Mouse (Mus musculus) ES-CJ7 (cell line): ENCODE measurements around the gene Gmds.

Experiments
- DNase-seq: peaks from one replicate; pipeline ENCODE4 v3.0.0; 2011; ENCODE audit warnings: low read depth, low spot score

Gmds gene

GRCm38 (mm10) chr13:31956112-31956511 is 382.4 kb downstream of the Gmds start:
- DNase-seq, result no peak

DNA sequence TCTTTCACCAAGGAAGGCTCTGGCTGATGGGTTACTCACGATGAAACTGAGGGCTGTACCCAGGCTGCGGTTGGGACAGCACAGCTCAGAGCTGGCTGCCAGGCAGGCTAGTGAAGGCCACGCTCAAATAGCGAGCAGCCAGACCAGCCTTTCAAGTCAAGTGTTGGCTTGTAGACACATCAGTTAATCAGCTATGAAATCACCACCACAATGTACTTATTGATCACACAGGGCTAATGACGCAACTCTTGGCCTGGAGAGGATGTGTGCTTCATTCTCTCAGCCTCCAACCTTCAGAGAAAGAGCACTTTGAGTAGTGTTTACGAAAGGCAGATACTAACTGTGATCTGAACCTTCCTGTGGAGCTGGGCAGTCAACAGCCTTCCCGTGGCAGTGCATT is 383.4 kb downstream of the Gmds start:
- DNase-seq, result no peak

- DNase-seq, result no peak
Observed at GRCm38 (mm10) chr13:31944676-31945210, 393.8 kb downstream of the Gmds start.

DNA sequence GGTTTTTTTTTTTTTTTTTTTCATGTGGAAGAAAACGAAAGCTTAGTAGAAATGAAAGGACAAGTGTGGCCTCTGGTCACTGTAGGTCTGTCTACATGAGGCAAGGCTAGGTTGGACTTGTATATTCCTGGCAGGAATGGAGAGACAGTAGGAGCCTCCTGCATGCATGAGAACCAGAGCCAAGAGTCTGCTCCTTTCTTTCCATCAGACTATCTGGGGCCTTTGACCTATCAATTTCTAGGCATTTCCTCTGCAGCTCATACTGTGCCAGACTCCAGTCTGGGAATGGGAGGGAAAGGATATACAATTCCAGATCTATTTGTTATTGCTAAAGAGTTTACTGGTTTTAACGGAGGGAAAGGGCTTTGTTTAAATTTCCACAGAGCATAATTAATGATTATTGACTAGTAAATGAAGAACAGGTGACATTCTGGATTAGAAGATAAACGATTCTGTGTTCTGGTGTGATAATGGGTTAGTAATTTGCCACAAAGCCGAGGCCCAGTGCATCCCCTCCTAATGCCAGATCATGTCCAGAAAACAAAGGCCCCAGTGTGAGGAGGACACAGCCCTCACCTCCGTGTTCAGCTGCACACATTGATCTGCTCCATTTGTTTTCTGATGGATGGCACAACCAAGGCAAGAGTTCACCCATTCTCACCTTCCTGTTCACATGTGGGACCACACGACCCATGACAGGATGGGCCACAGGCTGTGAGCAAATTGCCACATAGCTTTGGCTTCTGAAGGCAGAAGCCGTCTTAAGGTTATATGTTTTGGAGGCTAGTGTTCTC is 394.9 kb downstream of the Gmds start:
- DNase-seq, result no peak

- DNase-seq, result no peak
Observed at GRCm38 (mm10) chr13:31929299-31929698, 409.2 kb downstream of the Gmds start.

GRCm38 (mm10) chr13:31926599-31926998 is 411.9 kb downstream of the Gmds start:
- DNase-seq, result no peak

DNA sequence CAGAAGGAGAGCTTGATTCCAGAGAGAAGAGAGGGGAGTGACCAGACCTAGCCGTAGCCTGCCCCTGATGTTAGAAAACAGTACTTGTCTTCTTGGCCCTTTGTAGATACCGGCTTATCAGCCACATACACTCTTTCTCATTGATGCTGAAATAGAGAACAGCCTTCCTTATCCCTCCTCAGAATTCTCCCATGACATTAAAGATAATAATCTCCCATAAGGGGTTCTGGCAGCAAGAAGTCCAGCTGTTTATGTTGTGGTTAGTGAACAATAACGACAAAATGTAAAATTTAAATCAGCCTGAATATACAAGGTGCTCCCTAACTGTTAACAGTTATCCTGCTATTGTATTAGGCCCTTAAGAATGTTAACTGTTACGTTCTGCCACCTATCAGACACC is 414.0 kb downstream of the Gmds start:
- DNase-seq, result no peak

GRCm38 (mm10) chr13:31919716-31920115 is 418.8 kb downstream of the Gmds start:
- DNase-seq, result no peak

DNA sequence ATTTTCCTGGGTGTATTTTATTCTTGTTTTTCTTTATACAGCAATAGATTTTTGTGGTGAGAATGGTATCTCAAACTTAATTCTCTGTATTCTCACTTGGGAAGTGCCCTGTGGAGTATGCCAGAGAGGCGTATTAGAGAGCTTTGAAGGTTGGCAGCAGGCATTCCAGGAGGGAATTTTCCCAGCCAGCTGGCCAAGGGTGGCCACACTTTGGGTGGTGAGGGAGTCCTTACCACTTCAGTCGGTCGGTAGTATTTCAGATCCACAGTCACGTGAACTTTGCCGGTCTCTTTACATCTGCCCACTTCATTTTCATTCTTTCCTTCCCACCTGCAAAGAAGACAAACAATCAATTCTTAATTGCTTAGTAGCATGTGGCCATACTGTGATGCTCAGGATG is 421.2 kb downstream of the Gmds start:
- DNase-seq, result no peak

DNA sequence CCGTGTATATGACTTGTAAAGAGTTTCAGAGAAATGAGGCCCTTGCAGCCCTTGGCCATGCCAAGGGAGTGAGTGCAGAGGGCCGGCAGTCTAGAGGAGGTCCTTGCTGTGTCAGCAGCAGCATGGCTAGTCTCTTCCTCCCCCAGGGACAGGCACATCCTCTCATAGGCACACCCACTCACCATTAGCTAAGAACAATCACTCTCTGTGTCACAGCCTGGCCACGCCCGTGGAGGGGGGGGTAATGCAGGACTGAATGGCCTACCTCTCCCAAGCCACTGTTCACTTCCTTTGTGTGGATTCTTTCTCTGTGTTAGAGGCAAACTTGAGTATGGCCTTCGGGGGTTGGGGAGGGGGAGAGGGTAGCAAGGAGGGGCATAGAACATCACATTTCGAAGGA is 422.8 kb downstream of the Gmds start:
- peak; percentile 62 for DNase-seq

GRCm38 (mm10) chr13:31914901-31915587 is 423.5 kb downstream of the Gmds start:
- no peak for DNase-seq

GRCm38 (mm10) chr13:31911956-31912355 is 426.6 kb downstream of the Gmds start:
- DNase-seq, result no peak

DNA sequence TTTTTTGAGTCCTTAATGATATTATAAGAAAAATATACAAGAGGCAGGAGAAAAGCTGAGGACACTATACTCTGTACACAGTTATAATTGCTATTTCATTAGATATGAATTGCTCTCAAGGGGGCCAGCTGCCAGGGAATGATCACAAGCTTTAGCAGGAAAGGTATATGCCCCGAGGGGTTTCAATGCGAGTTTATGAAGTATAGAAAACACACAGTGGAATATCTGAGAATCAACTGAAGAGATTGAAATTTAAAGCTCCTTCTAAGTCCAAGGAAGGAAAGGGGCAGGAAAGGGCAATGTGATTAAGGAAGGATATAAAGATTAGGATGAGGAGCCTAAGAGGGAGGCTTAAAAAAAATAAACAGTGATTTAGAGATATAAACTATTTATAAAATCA is 427.2 kb downstream of the Gmds start:
- DNase-seq, result no peak

DNA sequence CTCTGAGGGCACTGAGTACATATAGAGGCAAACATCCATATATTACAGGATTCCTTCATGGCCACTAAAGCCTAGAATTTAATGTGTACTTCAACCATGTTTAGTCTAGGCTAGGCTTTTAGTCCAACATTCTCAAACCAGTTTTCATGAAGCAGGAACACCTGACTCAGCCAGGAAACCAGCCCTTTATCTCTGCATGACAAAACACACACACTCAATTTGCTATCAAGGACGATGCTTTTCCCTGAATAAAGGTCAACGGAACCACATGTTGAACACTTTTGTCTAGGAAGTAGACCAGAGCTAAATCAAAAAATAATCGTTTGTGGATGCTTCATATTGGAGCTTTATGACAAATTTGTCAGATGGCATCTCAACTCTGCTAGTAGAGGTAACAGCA is 429.5 kb downstream of the Gmds start:
- DNase-seq, result no peak

DNA sequence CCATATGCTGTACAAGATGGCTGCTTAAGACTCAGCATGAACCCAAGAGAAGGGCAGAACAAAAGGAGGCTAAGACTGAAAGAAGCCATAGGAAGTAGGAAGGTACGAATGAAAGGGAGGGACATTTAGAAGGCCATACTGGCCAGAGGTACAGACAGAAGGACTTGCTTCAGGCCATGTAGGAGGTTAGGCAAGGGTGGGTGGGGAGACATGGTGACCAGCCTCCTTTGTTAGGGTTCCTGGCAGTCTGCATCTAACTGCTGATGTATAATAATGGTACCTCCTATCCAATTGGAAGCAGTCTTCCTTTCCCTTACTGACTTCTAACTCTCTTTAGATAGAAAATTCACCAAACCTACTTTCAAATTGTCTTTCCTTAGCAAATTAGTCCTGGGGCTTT is 432.0 kb downstream of the Gmds start:
- no peak for DNase-seq

DNA sequence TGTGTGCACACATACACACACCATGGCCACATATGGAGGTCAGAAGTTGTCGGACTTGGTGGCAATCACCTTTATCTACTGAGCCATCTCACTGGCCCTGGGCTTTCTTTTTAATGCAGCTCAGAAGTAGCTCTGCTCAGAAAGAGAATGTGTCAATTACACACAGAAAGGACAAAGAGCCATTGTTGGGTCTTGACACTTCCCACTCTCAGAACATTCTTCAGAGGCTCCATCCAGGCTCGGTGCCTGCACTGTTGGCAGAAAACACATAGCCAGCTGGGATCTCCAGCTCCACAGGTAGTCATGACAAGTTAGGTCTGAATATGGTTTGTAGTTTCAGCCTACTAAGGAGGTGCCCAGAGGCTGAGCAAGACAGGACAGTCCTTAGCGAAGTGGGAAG is 438.3 kb downstream of the Gmds start:
- no peak for DNase-seq

DNA sequence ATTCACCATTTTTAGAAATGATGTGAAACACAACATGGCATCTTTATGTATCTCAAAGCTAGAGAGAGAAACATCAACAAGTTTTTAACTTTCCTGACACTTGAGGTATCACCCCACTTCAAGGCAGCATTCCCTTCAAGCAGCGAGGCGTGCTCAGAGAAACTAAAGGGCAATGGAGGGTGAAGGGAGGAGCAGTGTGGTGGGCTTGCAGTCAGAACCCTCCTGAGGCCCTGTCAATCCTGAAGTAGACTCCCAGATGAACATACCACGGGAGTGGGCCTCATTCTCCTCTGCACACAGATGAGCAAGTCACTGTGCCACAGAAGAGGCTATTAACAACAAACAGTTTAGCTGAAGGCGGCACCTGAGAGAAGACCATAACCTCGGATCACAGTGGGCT is 439.1 kb downstream of the Gmds start:
- DNase-seq, result no peak

- DNase-seq, result no peak
Observed at GRCm38 (mm10) chr13:31897493-31897892, 441.0 kb downstream of the Gmds start.

GRCm38 (mm10) chr13:31894511-31894910 is 444.0 kb downstream of the Gmds start:
- no peak for DNase-seq

DNA sequence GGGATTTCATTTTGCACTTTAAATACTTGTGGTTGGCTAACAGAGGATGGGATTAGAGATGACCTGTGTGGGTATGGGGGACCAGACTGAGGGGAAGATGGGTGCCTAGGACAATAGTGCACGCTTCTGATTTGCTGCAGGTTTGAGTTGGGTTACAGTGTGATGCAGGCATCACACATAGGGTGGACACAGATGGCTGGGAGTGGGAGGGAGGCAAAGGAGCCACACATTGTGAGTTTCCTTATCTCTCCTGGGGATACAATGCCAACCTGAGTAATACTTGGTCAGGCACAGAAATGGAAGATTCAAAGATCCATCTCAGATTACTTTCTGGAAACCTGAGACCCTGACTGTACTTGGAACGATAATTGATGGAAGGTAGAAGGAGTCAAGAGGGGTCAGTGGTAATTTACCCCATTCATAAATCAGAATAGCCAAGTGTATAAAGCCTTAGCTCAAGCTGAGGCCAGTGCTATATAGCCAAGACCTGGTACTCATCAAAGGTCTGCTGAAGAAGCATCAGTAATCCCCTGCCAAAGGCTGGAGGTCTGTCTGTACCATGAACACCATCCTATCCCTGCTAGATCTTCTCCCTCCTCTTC is 445.5 kb downstream of the Gmds start:
- no peak for DNase-seq

- DNase-seq, result no peak
Observed at GRCm38 (mm10) chr13:31888500-31888899, 450.0 kb downstream of the Gmds start.

- no peak for DNase-seq
Observed at GRCm38 (mm10) chr13:31885769-31886168, 452.8 kb downstream of the Gmds start.
